Mouse (Mus musculus) urinary bladder, postnatal 14 days (tissue): ENCODE results near the gene Wdr66.

ENCODE experiments used
- DNase-seq: peaks from one replicate; pipeline ENCODE4 v3.0.0; 2021; ENCODE audit warnings: low spot score

Wdr66 gene

GRCm38 (mm10) chr5:123315219-123315866, 63.4 kb downstream of the Wdr66 start:
- no peak for DNase-seq

GRCm38 (mm10) chr5:123317992-123318391, 66.1 kb downstream of the Wdr66 start:
- DNase-seq, result peak; percentile 4

GRCm38 (mm10) chr5:123320136-123320535, 68.2 kb downstream of the Wdr66 start:
- no peak for DNase-seq

- DNase-seq, result no peak
These were observed 72.3 kb downstream of the Wdr66 start for GRCm38 (mm10) chr5:123324242-123324641.

GRCm38 (mm10) chr5:123326006-123326750, 74.3 kb downstream of the Wdr66 start:
- DNase-seq, result peak; percentile 22

GRCm38 (mm10) chr5:123326751-123327148, 74.8 kb downstream of the Wdr66 start:
- peak; percentile 17 for DNase-seq

GRCm38 (mm10) chr5:123327686-123328085, 75.8 kb downstream of the Wdr66 start:
- DNase-seq, result no peak

- DNase-seq, result no peak
These were observed 81.7 kb downstream of the Wdr66 start for GRCm38 (mm10) chr5:123333566-123333965.

- no peak for DNase-seq
These were observed 84.5 kb downstream of the Wdr66 start for GRCm38 (mm10) chr5:123336205-123336961.

GRCm38 (mm10) chr5:123338463-123338862, 86.6 kb downstream of the Wdr66 start:
- DNase-seq, result no peak

- DNase-seq, result peak; percentile 91
These were observed 92.1 kb downstream of the Wdr66 start, which contains the start of gene Bcl7a for GRCm38 (mm10) chr5:123343707-123344627. Gene Bcl7a, plus strand, starts transcription at chr5:123343834.

GRCm38 (mm10) chr5:123344628-123344962, 92.7 kb downstream of the Wdr66 start:
- DNase-seq, result no peak

GRCm38 (mm10) chr5:123344963-123345852, 93.3 kb downstream of the Wdr66 start:
- DNase-seq, result peak; percentile 68

GRCm38 (mm10) chr5:123345853-123346654, 94.2 kb downstream of the Wdr66 start:
- peak; percentile 76 for DNase-seq

- DNase-seq, result peak; percentile 34
These were observed 94.9 kb downstream of the Wdr66 start for GRCm38 (mm10) chr5:123346701-123347270.

GRCm38 (mm10) chr5:123347985-123348384, 96.1 kb downstream of the Wdr66 start:
- DNase-seq, result no peak

- DNase-seq, result peak; percentile 38
These were observed 98.5 kb downstream of the Wdr66 start for GRCm38 (mm10) chr5:123350386-123350785.

GRCm38 (mm10) chr5:123355918-123356317, 104.0 kb downstream of the Wdr66 start:
- peak; percentile 87 for DNase-seq

GRCm38 (mm10) chr5:123357253-123357652, 105.4 kb downstream of the Wdr66 start:
- DNase-seq, result no peak
